Mouse (Mus musculus) MN1 (cell line): Measurements from ENCODE around the gene Glis3.

Experiments
- DNase-seq: peaks from one replicate; pipeline ENCODE4 v3.0.0-alpha.2; 2016; ENCODE audit warnings: low spot score

Glis3 gene

GRCm38 (mm10) chr19:28328444-28329110, 351.3 kb downstream of the Glis3 start:
- no peak for DNase-seq

GRCm38 (mm10) chr19:28327536-28327935, 352.3 kb downstream of the Glis3 start:
- DNase-seq, result no peak

- no peak for DNase-seq
Observed at GRCm38 (mm10) chr19:28306036-28306435, 373.8 kb downstream of the Glis3 start.

GRCm38 (mm10) chr19:28305510-28305909, 374.4 kb downstream of the Glis3 start:
- no peak for DNase-seq

- DNase-seq, result no peak
Observed at GRCm38 (mm10) chr19:28302831-28303242, 377.0 kb downstream of the Glis3 start.

GRCm38 (mm10) chr19:28300226-28300625, 379.7 kb downstream of the Glis3 start:
- no peak for DNase-seq

- no peak for DNase-seq
Observed at GRCm38 (mm10) chr19:28299211-28299775, 380.6 kb downstream of the Glis3 start.

- DNase-seq, result no peak
Observed at GRCm38 (mm10) chr19:28298669-28299068, 381.2 kb downstream of the Glis3 start.

GRCm38 (mm10) chr19:28291596-28291995, 388.3 kb downstream of the Glis3 start:
- no peak for DNase-seq

- DNase-seq, result no peak
Observed at GRCm38 (mm10) chr19:28289457-28289856, 390.4 kb downstream of the Glis3 start.

- DNase-seq, result no peak
Observed at GRCm38 (mm10) chr19:28287431-28287830, 392.4 kb downstream of the Glis3 start.

GRCm38 (mm10) chr19:28284098-28284569, 395.7 kb downstream of the Glis3 start:
- DNase-seq, result no peak

- DNase-seq, result no peak
Observed at GRCm38 (mm10) chr19:28283241-28284097, 396.4 kb downstream of the Glis3 start.

- DNase-seq, result no peak
Observed at GRCm38 (mm10) chr19:28281405-28281804, 398.5 kb downstream of the Glis3 start.

GRCm38 (mm10) chr19:28277104-28277503, 402.8 kb downstream of the Glis3 start:
- no peak for DNase-seq

- DNase-seq, result no peak
Observed at GRCm38 (mm10) chr19:28274501-28274900, 405.4 kb downstream of the Glis3 start.

- no peak for DNase-seq
Observed at GRCm38 (mm10) chr19:28273946-28274345, 405.9 kb downstream of the Glis3 start.

- DNase-seq, result no peak
Observed at GRCm38 (mm10) chr19:28266850-28267249, 413.0 kb downstream of the Glis3 start.

GRCm38 (mm10) chr19:28265776-28266175, 414.1 kb downstream of the Glis3 start:
- DNase-seq, result no peak

- DNase-seq, result no peak
Observed at GRCm38 (mm10) chr19:28258907-28259675, 420.8 kb downstream of the Glis3 start.

- DNase-seq, result no peak
Observed at GRCm38 (mm10) chr19:28258480-28258879, 421.4 kb downstream of the Glis3 start.

- DNase-seq, result no peak
Observed at GRCm38 (mm10) chr19:28247345-28247744, 432.5 kb downstream of the Glis3 start.
